Mouse (Mus musculus) urinary bladder, adult 2 months (tissue): Measurements from ENCODE around the gene Tmem50a. TPM values are rescaled to one million over a fixed set of nuclear protein-coding genes. Genes with fewer than 3 reads are reported as not detected.

Experiments used
- DNase-seq: peaks from one replicate; pipeline ENCODE4 v3.0.0; 2022; ENCODE audit warnings: low spot score
- polyA plus RNA-seq: library from polyadenylated mRNA; depleted of rRNA; stranded (reverse); fragments of >200 nt; gene quantifications from 2 replicates; pipeline ENCODE4 v1.2.3, GENCODE M21; 2012

The Tmem50a gene
- polyA plus RNA-seq, 1 experiment = 192 TPM

DNA sequence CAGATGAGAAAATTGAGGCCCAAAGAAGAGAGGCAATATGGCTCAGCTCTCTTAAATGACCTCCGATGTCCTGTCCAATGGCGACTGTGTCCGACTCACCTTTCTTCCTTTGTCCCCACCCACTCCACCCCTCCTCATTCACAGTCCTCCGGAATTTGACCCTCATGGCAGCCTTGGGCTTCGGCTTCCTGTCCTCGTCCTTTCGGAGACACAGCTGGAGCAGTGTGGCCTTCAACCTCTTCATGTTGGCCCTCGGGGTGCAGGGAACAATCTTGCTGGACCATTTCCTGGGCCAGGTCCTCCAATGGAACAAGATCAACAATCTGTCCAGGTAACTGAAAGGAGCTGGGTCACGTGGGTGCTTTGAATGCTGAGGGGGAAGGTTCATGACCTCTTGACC, 38.7 kb downstream of the Tmem50a start:
- DNase-seq = no peak

DNA sequence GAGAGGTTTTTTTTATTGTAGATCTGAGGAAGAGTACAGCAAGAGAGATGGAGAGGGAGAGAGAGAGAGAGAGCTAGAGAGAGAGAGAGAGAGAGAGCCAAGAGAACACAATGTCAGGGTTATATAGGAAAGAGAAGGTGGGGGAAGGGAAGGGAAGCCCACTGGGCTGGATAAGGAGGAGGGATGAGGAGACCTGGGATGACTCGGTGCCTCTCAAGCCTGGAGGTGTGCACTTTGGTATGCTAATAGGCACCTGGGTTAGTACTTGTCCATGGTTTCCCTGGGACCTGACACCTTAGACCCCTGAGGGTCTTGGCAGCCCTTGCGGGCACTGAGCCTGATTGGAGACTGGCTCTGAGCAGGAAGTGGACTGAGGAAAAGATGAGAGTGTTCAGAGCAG, 42.9 kb downstream of the Tmem50a start:
- DNase-seq = no peak

DNA sequence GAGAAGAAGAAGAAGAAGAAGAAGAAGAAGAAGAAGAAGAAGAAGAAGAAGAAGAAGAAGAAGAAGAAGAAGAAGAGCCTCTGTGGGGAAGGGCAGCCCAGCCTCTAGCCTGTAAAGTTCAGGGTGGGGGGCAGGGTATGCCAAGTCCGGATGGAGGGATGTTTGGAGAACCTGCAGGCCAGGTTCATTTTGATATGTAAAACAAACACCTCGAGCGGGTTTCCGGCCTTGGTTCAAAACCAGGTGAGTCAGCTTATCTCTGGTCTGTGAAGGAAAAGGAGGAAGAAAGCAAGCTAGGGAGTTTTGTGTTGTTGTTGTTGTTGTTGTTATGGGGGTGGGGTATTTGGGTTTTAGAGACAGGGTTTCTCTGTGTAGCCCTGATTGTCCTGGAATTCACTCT, 43.3 kb downstream of the Tmem50a start:
- no peak for DNase-seq

DNA sequence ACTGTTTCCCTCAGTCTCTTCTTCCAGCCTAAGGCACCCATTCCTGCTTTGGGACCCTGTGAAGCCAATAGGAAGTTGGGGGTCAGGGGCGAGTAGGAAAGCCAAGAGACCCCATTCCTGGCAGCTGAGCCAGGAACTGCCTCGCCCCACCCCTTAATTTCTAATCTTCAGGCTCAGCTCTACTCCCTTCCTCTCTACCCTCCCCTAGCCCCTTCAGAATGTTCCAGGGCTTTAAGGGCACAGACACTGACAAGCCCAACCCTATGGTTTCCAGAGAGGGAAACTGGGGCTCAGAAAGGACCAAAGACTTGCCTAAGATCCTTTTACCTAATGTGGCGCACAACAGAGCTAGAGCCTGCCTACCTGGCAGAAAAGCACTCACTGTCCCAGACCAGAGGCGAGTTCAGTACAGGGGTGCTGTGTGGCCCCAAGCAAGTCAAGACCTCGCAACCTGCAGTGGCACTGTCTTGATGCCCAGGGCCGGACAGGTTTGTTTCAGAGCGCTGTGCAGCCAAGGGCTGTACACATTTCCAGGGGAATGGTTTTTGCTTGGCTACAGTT, 44.9 kb downstream of the Tmem50a start:
- DNase-seq = no peak

DNA sequence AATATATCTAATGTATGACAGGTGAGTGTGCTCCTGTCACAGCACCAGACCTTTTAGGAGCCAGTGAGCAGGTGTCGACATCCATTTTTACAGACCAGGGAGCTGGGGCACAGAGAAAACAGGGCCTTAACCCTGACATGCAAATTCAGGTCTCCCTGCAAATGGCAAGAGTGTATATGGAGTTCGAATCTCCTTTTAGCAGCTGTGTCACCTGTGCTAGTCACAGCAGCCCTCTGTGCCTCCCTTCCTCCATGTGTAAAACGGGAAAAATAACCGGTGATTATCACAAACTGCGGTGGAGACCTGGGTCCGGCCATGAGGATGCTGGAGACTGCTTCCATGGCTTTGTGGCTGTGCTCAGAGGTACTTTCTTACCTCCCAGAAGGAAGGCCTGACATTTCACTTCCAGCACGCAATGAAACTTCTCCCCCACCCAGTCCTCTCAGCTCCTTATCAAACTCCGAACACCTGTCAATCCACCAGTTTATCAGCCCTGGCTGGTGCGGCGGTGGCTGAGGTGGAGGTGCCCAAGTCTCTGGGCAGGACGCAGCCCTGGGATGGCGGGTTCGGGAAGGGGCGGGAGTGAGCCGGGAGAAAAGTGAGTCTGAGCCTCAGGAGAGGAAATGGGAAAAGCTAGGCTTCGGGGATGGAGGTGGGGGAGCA, 45.6 kb downstream of the Tmem50a start:
- DNase-seq = no peak

DNA sequence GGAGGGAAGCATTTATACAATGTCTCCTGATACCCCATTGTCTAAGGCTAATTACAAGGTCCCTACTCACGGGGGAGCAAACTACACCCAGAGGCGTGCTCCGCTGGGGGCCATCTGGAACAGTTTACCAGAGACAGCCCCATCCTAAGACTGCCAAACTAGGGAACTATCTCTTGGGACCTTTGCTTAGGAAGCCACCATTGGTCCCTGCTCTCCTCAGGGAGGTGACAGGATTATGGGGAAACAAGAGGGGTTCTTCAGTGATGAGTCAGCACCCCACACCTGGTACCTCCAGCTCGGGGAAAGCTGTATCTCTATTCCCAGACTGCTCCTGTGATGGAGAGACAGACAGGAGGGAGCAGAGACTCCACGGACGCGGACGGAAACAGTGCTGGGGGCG, 46.3 kb downstream of the Tmem50a start:
- DNase-seq = no peak

DNA sequence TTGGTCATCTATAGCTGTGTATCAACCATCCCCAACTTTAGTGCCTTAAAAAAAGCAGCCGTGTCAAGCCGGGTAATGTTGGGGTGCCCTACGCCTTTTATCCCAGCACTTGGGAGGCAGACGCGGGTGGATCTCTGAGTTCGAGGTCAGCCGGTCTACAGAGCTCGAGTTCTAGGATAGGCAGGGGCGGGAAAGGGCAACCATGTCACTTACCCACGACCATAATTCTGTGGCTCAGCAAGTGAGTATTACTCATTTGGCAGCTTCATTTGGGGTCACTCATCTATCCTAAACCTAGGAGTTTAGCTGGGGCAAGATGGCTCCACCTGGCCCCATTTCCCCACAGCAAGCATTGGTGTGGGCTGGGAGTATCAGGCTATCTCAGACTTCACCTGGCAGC, 46.8 kb downstream of the Tmem50a start:
- no peak for DNase-seq

DNA sequence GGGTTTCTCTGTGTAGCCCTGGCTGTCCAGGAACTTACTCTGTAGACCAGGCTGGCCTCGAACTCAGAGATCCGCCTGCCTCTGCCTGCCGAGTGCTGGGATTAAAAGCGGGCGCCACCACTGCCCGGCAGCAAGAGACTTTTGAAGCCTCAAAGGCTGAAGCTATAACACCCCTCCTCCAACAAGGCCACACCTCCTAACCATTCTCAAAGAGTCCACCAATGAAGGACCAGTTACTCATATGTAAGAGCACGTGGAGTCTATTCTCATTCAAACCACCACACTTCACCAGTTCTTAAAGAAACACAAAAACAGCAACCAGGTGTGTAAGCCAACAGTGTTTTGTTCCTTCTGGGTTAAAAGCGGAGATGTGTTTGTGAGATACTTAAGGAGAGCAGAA, 47.2 kb downstream of the Tmem50a start:
- no peak for DNase-seq

DNA sequence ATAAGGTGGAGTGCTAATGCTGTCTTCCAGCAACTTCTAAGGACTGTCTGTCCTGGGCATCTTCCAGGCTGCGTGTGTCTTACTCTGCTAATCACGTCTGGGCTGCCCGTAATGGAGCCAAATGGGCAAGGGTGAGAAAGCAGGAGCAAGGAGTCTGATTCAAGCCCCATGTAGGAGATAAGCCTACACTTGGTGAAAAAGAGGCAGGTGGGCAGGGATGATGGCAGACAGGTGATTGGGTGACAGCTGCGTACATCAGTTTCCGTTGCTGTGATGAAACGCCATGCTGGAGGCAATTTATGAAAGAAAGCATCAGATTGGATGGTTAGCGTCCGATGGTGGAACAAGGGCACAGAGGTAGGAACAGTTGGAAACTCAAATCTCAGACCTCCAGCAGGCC, 47.6 kb downstream of the Tmem50a start:
- DNase-seq = no peak

DNA sequence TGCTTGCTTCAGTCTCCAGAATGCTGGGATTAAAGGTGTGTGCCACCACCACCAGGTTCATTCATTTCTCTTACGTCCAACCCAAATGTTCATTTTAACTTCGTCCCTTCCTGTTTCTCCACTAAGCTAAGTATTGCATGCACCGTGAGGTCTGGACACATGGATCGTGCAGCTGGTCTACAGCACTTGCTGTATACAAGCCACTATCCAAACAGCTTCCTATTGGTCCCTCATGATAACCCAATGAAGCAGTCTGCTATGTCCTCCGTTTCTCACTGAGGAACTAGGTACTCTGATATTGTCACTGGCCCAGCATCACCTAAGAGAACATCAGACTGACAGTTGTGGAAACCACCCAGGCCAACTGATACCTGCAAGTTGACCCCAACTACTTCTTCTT, 49.0 kb downstream of the Tmem50a start:
- DNase-seq = no peak

DNA sequence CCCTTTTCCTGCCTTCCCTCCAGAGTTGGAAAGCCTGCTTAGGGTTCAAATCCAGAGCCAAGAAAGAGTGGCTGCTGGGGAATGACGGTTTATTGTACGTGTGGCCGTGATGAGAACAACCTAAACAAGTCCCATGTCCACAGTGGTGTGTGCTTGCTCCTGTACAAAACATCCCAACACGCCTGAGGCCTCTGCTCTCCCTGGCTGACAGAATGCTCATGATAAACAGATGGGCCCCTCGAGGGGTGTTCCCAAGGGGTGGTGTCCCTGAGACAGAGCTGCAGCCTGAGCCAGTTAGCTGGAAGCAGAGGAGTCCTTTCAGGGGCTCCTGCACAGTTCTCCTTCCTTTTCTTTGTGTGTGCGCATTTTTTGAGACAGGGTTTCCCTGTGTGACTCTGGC, 49.5 kb downstream of the Tmem50a start:
- DNase-seq = no peak

DNA sequence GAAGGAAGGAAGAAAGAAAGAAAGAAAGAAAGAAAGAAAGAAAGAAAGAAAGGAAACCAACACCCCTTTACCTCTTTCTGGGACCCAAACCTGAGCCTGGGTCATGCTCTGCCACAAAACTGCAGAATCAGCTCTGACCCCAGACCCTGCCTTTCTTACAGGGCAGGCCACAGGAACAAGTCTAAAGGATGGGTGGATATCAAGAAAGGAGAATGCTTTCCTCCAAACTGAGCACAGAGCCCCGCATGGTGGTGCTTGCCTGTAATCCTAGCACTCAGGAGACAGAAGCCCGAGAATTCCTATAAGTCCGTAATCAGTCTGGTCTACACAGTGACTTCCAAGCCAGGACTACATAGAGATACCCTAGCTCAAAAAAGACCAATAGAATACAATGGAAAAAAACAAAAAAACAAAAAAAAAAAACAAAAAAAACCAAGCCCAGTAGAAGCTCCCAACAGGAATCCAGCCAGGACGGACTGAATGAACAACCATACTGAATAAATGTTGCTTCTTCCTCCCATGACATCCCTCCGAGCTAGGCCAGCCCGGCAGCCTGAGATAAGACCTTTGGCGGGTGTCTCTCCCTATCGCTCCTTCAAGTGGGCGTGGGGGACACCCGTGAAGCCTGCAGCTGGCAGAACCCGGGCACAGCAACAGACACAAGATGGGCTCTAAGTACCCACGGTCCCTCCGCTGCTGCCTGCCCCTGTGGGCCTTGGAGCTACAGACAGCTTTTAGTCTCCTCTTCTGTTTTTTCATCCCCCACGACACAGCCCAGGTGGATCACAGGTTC, 50.7 kb downstream of the Tmem50a start, which contains the start of gene Rhd:
Gene Rhd, plus strand, starts transcription at position 600 of the 793 bp plus-strand sequence.
- no peak for DNase-seq

DNA sequence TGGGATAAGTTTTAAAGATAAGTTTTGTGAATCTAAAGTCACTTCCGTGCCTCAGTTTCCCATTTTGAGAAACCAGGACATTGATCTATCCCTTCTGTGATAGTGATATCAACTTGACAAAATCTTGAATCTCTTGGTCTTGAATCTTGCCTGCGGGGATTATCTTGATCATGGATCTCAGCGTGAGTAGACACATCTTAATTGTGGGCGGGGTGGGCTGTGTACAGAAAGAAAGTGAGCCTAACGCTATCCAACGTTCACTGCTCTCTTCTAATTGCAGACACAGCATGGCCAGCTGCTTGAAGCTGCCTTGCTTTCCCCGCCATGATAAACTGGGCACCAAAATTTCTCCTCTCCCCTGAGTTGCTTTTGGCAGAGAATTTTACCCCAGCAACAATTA, 51.8 kb downstream of the Tmem50a start:
- no peak for DNase-seq

DNA sequence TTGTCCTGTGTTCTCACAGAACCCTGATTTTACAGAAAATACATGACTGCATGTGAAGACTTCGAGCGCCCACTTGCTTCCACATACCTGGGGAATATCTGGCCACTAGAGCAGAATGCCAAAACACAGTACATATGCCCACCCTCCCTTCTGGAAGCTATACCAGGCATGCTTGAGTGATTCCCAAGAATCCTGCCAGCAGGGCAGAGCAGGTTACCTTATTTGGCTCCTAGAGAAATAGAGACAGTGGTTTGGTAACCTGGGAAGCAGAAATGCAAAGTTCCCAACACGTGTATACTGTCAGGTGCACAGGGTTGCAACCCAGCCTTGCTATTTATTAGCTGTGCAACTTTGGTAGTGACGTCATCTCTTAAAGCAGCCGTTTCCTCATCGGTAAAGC, 52.9 kb downstream of the Tmem50a start:
- no peak for DNase-seq

DNA sequence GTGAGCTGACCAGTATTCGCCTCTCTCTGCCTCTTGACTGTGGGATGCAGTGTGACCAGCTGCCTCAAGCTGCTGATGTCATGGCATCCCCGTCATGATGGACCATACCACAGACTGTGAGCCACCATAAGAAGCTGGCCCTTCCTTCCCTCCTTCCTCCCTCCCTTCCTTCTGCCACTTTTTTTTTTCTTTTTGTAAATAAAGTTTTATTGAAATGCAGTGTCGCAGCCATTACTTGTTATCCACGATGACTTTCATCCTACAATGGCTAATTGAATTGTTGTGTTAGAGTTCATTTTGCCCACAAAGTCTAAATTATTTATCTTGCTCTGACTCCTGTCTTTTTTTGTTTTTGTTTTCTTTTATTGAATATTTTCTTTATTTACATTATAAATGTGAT, 56.3 kb downstream of the Tmem50a start:
- no peak for DNase-seq

DNA sequence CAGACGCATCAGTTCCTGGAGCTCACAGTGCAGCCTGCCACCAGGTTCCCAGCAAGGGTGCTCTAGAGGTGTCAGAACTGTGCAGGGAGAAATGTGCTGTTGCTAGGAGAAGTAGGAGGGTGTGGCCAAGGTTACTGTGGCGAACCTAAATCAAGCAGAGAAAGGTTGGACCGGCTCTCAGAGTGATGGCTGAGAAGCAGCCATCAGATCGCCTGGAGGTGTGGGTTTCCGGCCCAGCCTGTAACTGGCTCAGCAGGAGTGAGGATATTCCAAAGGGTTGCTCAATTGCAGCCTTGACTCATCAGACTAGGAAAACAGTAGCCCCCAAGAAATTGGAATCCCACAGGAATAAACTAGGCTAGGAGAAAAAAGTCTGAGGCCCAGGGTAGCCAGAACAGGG, 58.3 kb downstream of the Tmem50a start:
- DNase-seq = no peak

DNA sequence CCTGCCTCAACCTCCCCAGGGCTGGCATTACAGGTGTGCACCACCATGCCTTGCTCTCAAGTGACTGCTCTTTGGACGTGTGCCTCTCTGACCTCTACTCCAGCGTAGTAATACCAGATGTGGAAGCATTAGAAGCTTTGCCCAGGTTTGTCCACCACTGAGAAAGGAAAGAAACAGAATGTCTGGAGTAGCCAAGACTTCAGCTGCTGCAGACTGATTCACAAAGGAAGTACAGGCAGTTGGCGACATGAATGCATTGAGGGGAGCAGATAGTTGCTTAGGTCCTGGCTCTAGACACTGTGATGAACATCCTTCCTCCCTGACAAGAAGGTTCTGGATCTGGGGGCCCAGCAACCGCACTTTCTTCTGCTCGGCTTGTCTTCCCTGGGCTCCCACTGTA, 58.8 kb downstream of the Tmem50a start:
- DNase-seq = no peak

DNA sequence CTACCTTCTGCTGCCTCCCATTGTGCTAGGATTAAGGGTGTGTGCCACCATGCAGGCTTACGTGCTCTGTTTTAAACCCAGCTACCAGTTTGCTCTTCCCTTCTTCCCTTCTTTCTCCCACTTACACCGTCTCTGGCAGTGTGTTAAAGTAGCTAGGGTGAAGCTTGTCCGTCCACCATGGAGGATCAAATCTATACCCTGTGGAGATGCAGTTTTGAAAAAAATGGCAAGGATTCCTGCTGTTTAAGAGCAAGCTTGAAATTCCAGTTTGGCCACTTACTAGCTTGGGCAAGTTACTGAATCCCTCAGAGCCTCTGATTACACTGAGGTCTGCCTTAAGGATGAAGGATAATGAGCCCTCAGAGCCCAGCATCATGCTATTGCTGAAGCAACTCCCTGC, 59.5 kb downstream of the Tmem50a start:
- DNase-seq = no peak

DNA sequence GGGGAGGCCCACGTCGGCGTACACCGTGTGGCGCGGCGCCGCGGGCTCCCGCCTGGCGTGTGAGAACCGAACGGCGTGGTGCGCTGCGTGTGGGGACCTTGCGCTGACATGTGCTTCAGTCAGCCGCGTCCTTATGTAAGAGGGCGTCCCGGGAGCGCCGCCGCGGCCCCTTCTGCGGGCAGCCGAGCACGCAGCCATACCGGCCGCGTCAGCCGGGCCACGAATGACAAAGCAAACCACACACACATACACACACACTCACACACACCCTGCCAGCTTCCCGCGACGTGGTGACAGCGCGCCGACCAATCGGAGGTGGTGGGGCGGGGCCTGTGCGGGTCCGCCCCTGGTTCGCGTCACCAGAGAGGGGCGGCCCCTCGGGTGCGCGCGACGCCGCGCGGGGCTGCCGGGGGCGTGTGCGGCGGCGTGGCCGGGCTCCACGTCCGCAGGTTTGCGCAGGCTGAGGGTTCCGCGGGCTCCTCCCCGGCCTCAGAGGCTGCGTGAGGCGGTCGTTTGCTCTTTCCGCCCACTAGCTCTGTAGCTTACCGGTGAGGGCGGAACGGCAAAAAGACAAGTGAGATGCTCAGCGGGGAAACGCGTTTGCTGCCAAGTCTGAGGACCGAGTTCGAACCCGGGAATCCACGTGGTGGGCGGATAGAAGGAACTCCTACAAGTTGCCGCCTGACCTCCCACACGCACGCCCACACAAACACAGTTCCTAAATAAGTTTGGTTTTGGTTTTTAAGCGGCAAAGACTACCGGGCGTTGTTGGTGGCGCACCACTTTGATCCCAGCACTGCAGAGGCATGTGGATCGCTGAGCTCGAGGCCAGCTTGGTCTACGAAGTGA, 61.0 kb downstream of the Tmem50a start:
- peak; percentile 85 for DNase-seq

DNA sequence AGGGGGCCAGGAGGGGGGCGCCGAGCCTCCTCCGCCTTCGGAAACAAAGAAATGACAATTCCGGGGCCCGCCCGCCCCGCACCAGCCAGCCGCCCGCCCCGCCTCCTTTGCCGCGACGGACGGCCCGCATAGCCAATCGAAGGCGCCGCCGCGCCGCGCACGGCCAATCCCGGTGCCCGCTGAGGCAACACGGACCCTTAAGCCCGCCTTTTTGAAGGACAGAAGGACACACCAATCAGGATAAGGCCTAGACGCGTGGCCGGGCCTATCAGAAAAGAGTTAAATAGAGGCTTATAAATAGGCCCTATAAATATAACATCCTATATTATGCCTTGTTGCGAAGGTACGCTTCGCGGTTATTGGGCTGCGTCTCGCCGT, 61.6 kb downstream of the Tmem50a start, which contains the start of gene Maco1:
Gene Maco1, minus strand, starts transcription at position 87 of the 378 bp plus-strand sequence.
- DNase-seq = peak; percentile 99

DNA sequence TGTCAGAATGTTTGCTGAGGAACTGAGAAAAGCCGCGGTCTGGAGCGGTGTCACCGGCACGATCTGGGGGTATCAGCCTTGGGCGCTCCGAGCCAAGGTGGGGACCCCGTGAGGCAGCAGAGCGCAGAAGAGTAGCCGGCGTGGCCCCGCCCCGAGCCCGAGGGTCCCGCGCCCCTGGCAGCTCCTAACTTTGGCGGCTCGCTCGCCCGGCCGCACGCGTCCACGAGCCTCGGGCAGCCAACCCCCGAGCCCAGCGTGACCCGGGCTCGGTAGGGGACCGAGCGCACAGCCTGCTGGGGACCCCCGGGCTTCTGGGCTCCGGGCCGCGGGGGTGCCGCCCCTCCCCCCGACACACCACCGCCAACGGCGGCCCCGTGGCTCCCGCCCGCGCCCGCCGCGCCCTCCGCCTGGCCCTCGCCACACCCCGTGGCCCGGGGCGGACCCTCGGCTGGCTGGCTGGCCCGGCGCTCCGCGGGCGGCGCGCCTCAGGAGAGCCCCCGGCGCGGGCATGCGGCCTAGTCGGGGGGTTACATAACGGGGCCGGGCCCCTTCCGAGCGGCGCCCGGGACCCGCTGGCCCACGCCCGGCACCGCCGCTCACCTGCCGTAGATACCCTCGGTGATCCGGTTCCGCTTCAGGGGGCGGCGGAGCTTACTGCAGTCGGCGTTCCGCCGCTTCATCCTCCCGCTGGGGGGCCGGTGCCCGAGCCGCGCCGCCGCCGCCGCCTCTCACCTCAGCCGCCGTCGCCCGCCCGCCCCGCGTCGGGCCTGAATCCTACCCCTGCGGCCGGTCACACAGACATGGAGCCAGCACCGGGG, 62.2 kb downstream of the Tmem50a start:
- no peak for DNase-seq
